Mouse (Mus musculus): ENCODE data around the gene Prkar1a. TPM values are rescaled to one million over a fixed set of nuclear protein-coding genes. Genes with fewer than 3 reads are reported as not detected.

Gene Prkar1a
- total and polyA plus RNA-seq, 2 experiments from 2014 or later, result 231 to 473 TPM

DNA sequence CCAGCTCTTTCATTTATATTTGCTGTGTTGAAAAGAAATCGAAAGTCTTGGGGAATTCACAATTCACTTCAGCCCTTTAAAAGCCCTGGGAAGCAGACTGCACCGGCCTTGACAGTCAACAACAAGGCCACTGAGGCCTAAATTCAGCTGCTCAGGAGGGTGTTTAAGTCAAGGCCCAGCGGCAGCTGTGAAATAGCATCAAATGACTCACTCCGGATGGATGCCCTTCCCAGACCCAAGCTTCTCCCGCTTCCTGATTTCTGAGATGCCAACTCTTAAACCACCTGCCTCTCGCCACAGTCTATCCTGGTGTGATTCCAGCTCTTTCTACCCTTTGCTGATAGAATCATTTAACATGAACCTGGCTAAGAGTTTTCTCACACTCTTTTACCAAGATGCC, 28.8 kb upstream of the Prkar1a start:
- no peak overlapping the region for H3K27ac ChIP-seq (ENCODE audit: low read depth, low read length)
- no peak overlapping the region for H3K4me2 ChIP-seq (ENCODE audit: low read depth, low read length, poor library complexity, severe bottlenecking)
- no peak overlapping the region for H3K9ac ChIP-seq (replicated peaks; ENCODE audit: low read length, poor library complexity, severe bottlenecking)
- H3K9me3 ChIP-seq (ENCODE audit: low read length), result no peaks in the 10 kb centered on the region
- no peak for TF ChIP-seq CTCF (IDR thresholded peaks at IDR 0.05)
- ATAC-seq (ENCODE audit: low FRiP score) (no peak), DNase-seq (ENCODE audit: low spot score) (no peak)
- WGBS, result 88% methylated on average over 6 of the region's 6 CpGs
- H3K36me3 ChIP-seq (ENCODE audit: insufficient read depth, low read length), result no peaks in the 10 kb centered on the region
- H3K27me3 ChIP-seq (ENCODE audit: insufficient read depth, low read length), result no peaks in the 10 kb centered on the region
- H3K4me1 ChIP-seq (ENCODE audit: insufficient read depth, low read length), result no peaks in the 10 kb centered on the region
- no peak overlapping the region for H3K4me3 ChIP-seq (ENCODE audit: low read depth, low read length)

- no peak overlapping the region for H3K4me3 ChIP-seq (ENCODE audit: low read depth, low read length)
- no peak overlapping the region for H3K9ac ChIP-seq (replicated peaks; ENCODE audit: low read length, poor library complexity, severe bottlenecking)
- TF ChIP-seq CTCF (IDR thresholded peaks at IDR 0.05), result peak; percentile 89
- H3K36me3 ChIP-seq (ENCODE audit: insufficient read depth, low read length), result no peaks in the 10 kb centered on the region
- DNase-seq (ENCODE audit: low spot score) (peak; percentile 82), ATAC-seq (ENCODE audit: low FRiP score) (no peak)
- H3K27me3 ChIP-seq (ENCODE audit: insufficient read depth, low read length), result no peaks in the 10 kb centered on the region
- H3K27ac ChIP-seq (ENCODE audit: low read depth, low read length), result no peak overlapping the region
- H3K9me3 ChIP-seq (ENCODE audit: low read length), result no peaks in the 10 kb centered on the region
- H3K4me1 ChIP-seq (ENCODE audit: insufficient read depth, low read length), result no peaks in the 10 kb centered on the region
- H3K4me2 ChIP-seq (ENCODE audit: low read depth, low read length, poor library complexity, severe bottlenecking), result no peak overlapping the region
- 14% methylated on average over 2 of the region's 2 CpGs for WGBS
Observed at GRCm38 (mm10) chr11:109621183-109621582, 28.0 kb upstream of the Prkar1a start.

- Histone ChIP-seq H3K27me3 (ENCODE audit: insufficient read depth, low read length) (no peaks in the 10 kb centered on the region), H3K4me1 (ENCODE audit: insufficient read depth, low read length) (no peaks in the 10 kb centered on the region), H3K9me3 (ENCODE audit: low read length) (no peaks in the 10 kb centered on the region), H3K9ac (replicated peaks; ENCODE audit: low read length, poor library complexity, severe bottlenecking) (no peak overlapping the region; the same call in 1 of the 2 replicates), H3K4me2 (ENCODE audit: low read depth, low read length, poor library complexity, severe bottlenecking) (no peak overlapping the region), H3K36me3 (ENCODE audit: insufficient read depth, low read length) (no peaks in the 10 kb centered on the region), H3K27ac (ENCODE audit: low read depth, low read length) (no peak overlapping the region), H3K4me3 (ENCODE audit: low read depth, low read length) (no peak overlapping the region)
- ATAC-seq (ENCODE audit: low FRiP score) (no peak), DNase-seq (ENCODE audit: low spot score) (no peak)
- 35% methylated on average over 15 of the region's 15 CpGs for WGBS
- no peak for TF ChIP-seq CTCF (IDR thresholded peaks at IDR 0.05)
Observed at GRCm38 (mm10) chr11:109622518-109623037, 26.6 kb upstream of the Prkar1a start.

- no peaks in the 10 kb centered on the region for H3K27me3 ChIP-seq (ENCODE audit: insufficient read depth, low read length)
- H3K27ac ChIP-seq (ENCODE audit: low read depth, low read length), result no peak overlapping the region
- ATAC-seq (ENCODE audit: low FRiP score) (no peak), DNase-seq (ENCODE audit: low spot score) (no peak)
- no peaks in the 10 kb centered on the region for H3K36me3 ChIP-seq (ENCODE audit: insufficient read depth, low read length)
- TF ChIP-seq CTCF (IDR thresholded peaks at IDR 0.05), result no peak
- no peaks in the 10 kb centered on the region for H3K9me3 ChIP-seq (ENCODE audit: low read length)
- no peak overlapping the region for H3K4me3 ChIP-seq (ENCODE audit: low read depth, low read length)
- WGBS, result 92% methylated on average over 7 of the region's 7 CpGs
- no peaks in the 10 kb centered on the region for H3K4me1 ChIP-seq (ENCODE audit: insufficient read depth, low read length)
- H3K4me2 ChIP-seq (ENCODE audit: low read depth, low read length, poor library complexity, severe bottlenecking), result no peak overlapping the region
- no peak overlapping the region for H3K9ac ChIP-seq (replicated peaks; ENCODE audit: low read length, poor library complexity, severe bottlenecking)
Observed at GRCm38 (mm10) chr11:109623238-109623637, 26.0 kb upstream of the Prkar1a start.

GRCm38 (mm10) chr11:109627648-109628047, 21.6 kb upstream of the Prkar1a start:
- no peak overlapping the region for H3K4me2 ChIP-seq (ENCODE audit: low read depth, low read length, poor library complexity, severe bottlenecking)
- TF ChIP-seq CTCF (IDR thresholded peaks at IDR 0.05), result peak; percentile 61
- no peak overlapping the region for H3K4me3 ChIP-seq (ENCODE audit: low read depth, low read length)
- H3K27me3 ChIP-seq (ENCODE audit: insufficient read depth, low read length), result no peaks in the 10 kb centered on the region
- WGBS, result 93% methylated on average over 4 of the region's 4 CpGs
- no peak overlapping the region for H3K9ac ChIP-seq (replicated peaks; ENCODE audit: low read length, poor library complexity, severe bottlenecking)
- H3K27ac ChIP-seq (ENCODE audit: low read depth, low read length), result no peak overlapping the region
- ATAC-seq (ENCODE audit: low FRiP score) (no peak), DNase-seq (ENCODE audit: low spot score) (no peak)
- no peaks in the 10 kb centered on the region for H3K36me3 ChIP-seq (ENCODE audit: insufficient read depth, low read length)
- no peaks in the 10 kb centered on the region for H3K9me3 ChIP-seq (ENCODE audit: low read length)
- no peaks in the 10 kb centered on the region for H3K4me1 ChIP-seq (ENCODE audit: insufficient read depth, low read length)

DNA sequence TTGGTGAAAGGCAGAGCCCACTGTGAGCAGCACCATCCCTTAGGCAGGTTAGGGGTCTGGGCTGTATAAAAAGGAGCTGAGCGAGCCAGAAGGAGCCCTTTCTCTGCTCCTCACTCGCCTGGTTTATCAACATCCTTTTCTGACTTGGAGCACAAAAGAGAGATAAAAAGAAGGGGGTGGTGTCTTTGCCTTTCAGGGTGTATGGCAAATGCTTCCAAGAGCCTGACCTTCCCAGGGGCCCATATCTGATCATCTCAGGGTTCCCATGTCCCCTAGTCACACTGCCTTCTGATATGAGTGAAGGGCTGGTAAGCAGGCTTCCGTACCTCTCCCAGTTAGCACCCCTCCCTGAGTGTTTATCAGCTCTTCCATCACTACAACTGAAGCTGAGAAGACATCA, 21.1 kb upstream of the Prkar1a start:
- DNase-seq (ENCODE audit: low spot score) (no peak), ATAC-seq (ENCODE audit: low FRiP score) (no peak)
- 86% methylated on average over 3 of the region's 3 CpGs for WGBS
- H3K27me3 ChIP-seq (ENCODE audit: insufficient read depth, low read length), result no peaks in the 10 kb centered on the region
- TF ChIP-seq CTCF (IDR thresholded peaks at IDR 0.05), result no peak
- H3K4me3 ChIP-seq (ENCODE audit: low read depth, low read length), result no peak overlapping the region
- H3K4me2 ChIP-seq (ENCODE audit: low read depth, low read length, poor library complexity, severe bottlenecking), result no peak overlapping the region
- no peak overlapping the region for H3K27ac ChIP-seq (ENCODE audit: low read depth, low read length)
- H3K36me3 ChIP-seq (ENCODE audit: insufficient read depth, low read length), result no peaks in the 10 kb centered on the region
- no peaks in the 10 kb centered on the region for H3K4me1 ChIP-seq (ENCODE audit: insufficient read depth, low read length)
- no peak overlapping the region for H3K9ac ChIP-seq (replicated peaks; ENCODE audit: low read length, poor library complexity, severe bottlenecking)
- no peaks in the 10 kb centered on the region for H3K9me3 ChIP-seq (ENCODE audit: low read length)
